Mouse (Mus musculus) MEL (cell line): ENCODE results near the gene Wdr27. TPM values are rescaled to one million over a fixed set of nuclear protein-coding genes. Genes with fewer than 3 reads are reported as not detected.

ENCODE experiments used
- DNase-seq: peaks from one replicate; pipeline ENCODE4 v3.0.0; 2011; ENCODE audit warnings: low read depth, low spot score
- H3K27ac ChIP-seq: 2 replicates; pipeline ENCODE4 v1.5.1; 2012; ENCODE audit warnings: low read depth, mild to moderate bottlenecking, control low read depth, low read length, moderate library complexity; ENCODE audit not compliant: control insufficient read depth
- H3K27me3 ChIP-seq, 2 experiments: fragments of 150-350 bp in 1 of 2; sonication (generic) in 1 of 2; 2 replicates each; pipeline ENCODE4 v1.6.1; 2012; ENCODE audit warnings: low read length in 2 of 2, mild to moderate bottlenecking in 2 of 2, improper control_type of control experiment in 1 of 2, moderate library complexity in 1 of 2; ENCODE audit not compliant: insufficient read depth in 2 of 2, control insufficient read depth in 1 of 2
- H3K36me3 ChIP-seq, 2 experiments: 2 replicates each; pipeline ENCODE4 v1.6.1; 2012 to 2014; ENCODE audit warnings: low read length in 2 of 2, improper control_type of control experiment in 1 of 2, inconsistent platforms in 1 of 2, mild to moderate bottlenecking in 1 of 2; ENCODE audit not compliant: insufficient read depth in 2 of 2, control insufficient read depth in 1 of 2
- H3K4me1 ChIP-seq, 2 experiments: fragments of 150-350 bp in 1 of 2; sonication (generic) in 1 of 2; 2 replicates each; pipeline ENCODE4 v1.6.1; 2012; ENCODE audit warnings: low read length in 2 of 2, improper control_type of control experiment in 1 of 2, mild to moderate bottlenecking in 1 of 2; ENCODE audit not compliant: insufficient read depth in 2 of 2, control insufficient read depth in 1 of 2
- H3K4me3 ChIP-seq, 2 experiments: fragments of 150-350 bp in 1 of 2; sonication (generic) in 1 of 2; 2 replicates each; pipeline ENCODE4 v1.5.1; 2012; ENCODE audit warnings: low read depth in 2 of 2, low read length in 2 of 2, mild to moderate bottlenecking in 2 of 2, moderate library complexity in 2 of 2, control low read depth in 1 of 2, improper control_type of control experiment in 1 of 2; ENCODE audit not compliant: control insufficient read depth in 1 of 2, insufficient read depth in 1 of 2
- H3K79me2 ChIP-seq: 2 replicates; pipeline ENCODE4 v1.6.1; 2012; ENCODE audit warnings: mild to moderate bottlenecking, low read length, moderate library complexity; ENCODE audit not compliant: control insufficient read depth, poor library complexity, insufficient read depth
- H3K9ac ChIP-seq: 2 replicates; pipeline ENCODE4 v1.6.1; 2012; ENCODE audit warnings: low read depth, mild to moderate bottlenecking, control low read depth, low read length, moderate library complexity; ENCODE audit not compliant: control insufficient read depth, poor library complexity, severe bottlenecking
- H3K9me3 ChIP-seq: fragments of 150-350 bp; sonication (generic); replicated peaks from 2 replicates; pipeline ENCODE4 v1.6.1; 2012; ENCODE audit warnings: mild to moderate bottlenecking, low read length, improper control_type of control experiment, moderate library complexity; ENCODE audit not compliant: insufficient read depth
- BHLHE40 ChIP-seq: IDR thresholded peaks from 2 replicates; pipeline ENCODE4 v1.6.1; 2012; ENCODE audit warnings: low read depth, mild to moderate bottlenecking, inconsistent platforms, low read length, improper control_type of control experiment, borderline replicate concordance
- CHD1 ChIP-seq: IDR thresholded peaks from 2 replicates; pipeline ENCODE4 v1.6.1; 2012; ENCODE audit warnings: low read depth, mild to moderate bottlenecking, inconsistent platforms, low read length, improper control_type of control experiment
- CTCF ChIP-seq, 3 experiments: IDR thresholded peaks in 2 of 3; conservative IDR thresholded peaks in 1 of 3; 2 replicates each; pipeline ENCODE4 v1.5.1; 2011 to 2012; ENCODE audit warnings: low read length in 3 of 3, low read depth in 2 of 3, mild to moderate bottlenecking in 2 of 3, improper control_type of control experiment in 1 of 3, inconsistent platforms in 1 of 3, mixed read lengths in 1 of 3, moderate library complexity in 1 of 3; ENCODE audit not compliant: control insufficient read depth in 1 of 3, insufficient read depth in 1 of 3, poor library complexity in 1 of 3, severe bottlenecking in 1 of 3
- E2F4 ChIP-seq: IDR thresholded peaks from 2 replicates; pipeline ENCODE4 v1.6.1; 2011; ENCODE audit warnings: low read depth, low read length, improper control_type of control experiment, borderline replicate concordance
- EP300 ChIP-seq, 2 experiments: IDR thresholded peaks; 2 replicates each; pipeline ENCODE4 v1.6.1; 2011; ENCODE audit warnings: improper control_type of control experiment in 2 of 2, low read length in 2 of 2, low read depth in 1 of 2, mild to moderate bottlenecking in 1 of 2
- ETS1 ChIP-seq: IDR thresholded peaks from 2 replicates; pipeline ENCODE4 v1.6.1; 2012; ENCODE audit warnings: low read depth, mild to moderate bottlenecking, inconsistent platforms, low read length, improper control_type of control experiment, moderate library complexity
- GABPA ChIP-seq: IDR thresholded peaks from 2 replicates; pipeline ENCODE4 v1.6.1; 2012; ENCODE audit warnings: low read depth, mild to moderate bottlenecking, inconsistent platforms, low read length, improper control_type of control experiment, moderate library complexity
- GATA1 ChIP-seq: IDR thresholded peaks from 2 replicates; pipeline ENCODE4 v1.6.1; 2011; ENCODE audit warnings: low read depth, low read length, improper control_type of control experiment
- JUND ChIP-seq: IDR thresholded peaks from 2 replicates; pipeline ENCODE4 v1.6.1; 2011; ENCODE audit warnings: low read depth, mild to moderate bottlenecking, improper control_type of control experiment, low read length
- KAT2A ChIP-seq: conservative IDR thresholded peaks from 2 replicates; pipeline ENCODE4 v1.6.1; 2012; ENCODE audit warnings: low read depth, low read length, improper control_type of control experiment, inconsistent platforms
- MAFK ChIP-seq: IDR thresholded peaks from 2 replicates; pipeline ENCODE4 v1.6.1; 2011; ENCODE audit warnings: low read depth, mild to moderate bottlenecking, low read length, improper control_type of control experiment, borderline replicate concordance
- MAX ChIP-seq: IDR thresholded peaks from 2 replicates; pipeline ENCODE4 v1.6.1; 2011; ENCODE audit warnings: low read length, improper control_type of control experiment
- MAZ ChIP-seq: IDR thresholded peaks from 2 replicates; pipeline ENCODE4 v1.6.1; 2012; ENCODE audit warnings: low read depth, mild to moderate bottlenecking, inconsistent platforms, low read length, improper control_type of control experiment
- MYB ChIP-seq: IDR thresholded peaks from 2 replicates; pipeline ENCODE4 v1.6.1; 2011; ENCODE audit warnings: mild to moderate bottlenecking, low read depth, low read length, improper control_type of control experiment
- MYC ChIP-seq: IDR thresholded peaks from 2 replicates; pipeline ENCODE4 v1.6.1; 2011; ENCODE audit warnings: low read depth, mild to moderate bottlenecking, low read length, improper control_type of control experiment, moderate library complexity
- NELFE ChIP-seq: IDR thresholded peaks from 2 replicates; pipeline ENCODE4 v1.6.1; 2011; ENCODE audit warnings: low read depth, low read length, improper control_type of control experiment
- NRF1 ChIP-seq: IDR thresholded peaks from 2 replicates; pipeline ENCODE4 v1.6.1; 2014; ENCODE audit warnings: low read depth, mild to moderate bottlenecking, inconsistent platforms, low read length, improper control_type of control experiment, moderate library complexity; ENCODE audit not compliant: poor library complexity, insufficient read depth, severe bottlenecking
- RAD21 ChIP-seq: IDR thresholded peaks from 2 replicates; pipeline ENCODE4 v1.6.1; 2011; ENCODE audit warnings: mild to moderate bottlenecking, low read depth, low read length, improper control_type of control experiment
- RCOR1 ChIP-seq: IDR thresholded peaks from 2 replicates; pipeline ENCODE4 v1.6.1; 2012; ENCODE audit warnings: low read depth, mild to moderate bottlenecking, inconsistent platforms, low read length, improper control_type of control experiment
- SIN3A ChIP-seq: IDR thresholded peaks from 2 replicates; pipeline ENCODE4 v1.6.1; 2012; ENCODE audit warnings: low read length, improper control_type of control experiment, inconsistent platforms
- SMC3 ChIP-seq: IDR thresholded peaks from 2 replicates; pipeline ENCODE4 v1.6.1; 2011; ENCODE audit warnings: low read depth, low read length, improper control_type of control experiment
- TAL1 ChIP-seq: IDR thresholded peaks from 2 replicates; pipeline ENCODE4 v1.6.1; 2012; ENCODE audit warnings: mild to moderate bottlenecking, inconsistent platforms, low read length, moderate library complexity, mixed read lengths
- TBP ChIP-seq: IDR thresholded peaks from 2 replicates; pipeline ENCODE4 v1.8.0; 2011; ENCODE audit warnings: low read depth, low read length, improper control_type of control experiment
- TCF12 ChIP-seq: IDR thresholded peaks from 2 replicates; pipeline ENCODE4 v1.6.1; 2014; ENCODE audit warnings: low read depth, mild to moderate bottlenecking, inconsistent platforms, low read length, improper control_type of control experiment, moderate library complexity
- ZC3H11A ChIP-seq: IDR thresholded peaks from 2 replicates; pipeline ENCODE4 v1.6.1; 2012; ENCODE audit warnings: low read depth, mild to moderate bottlenecking, inconsistent platforms, low read length, improper control_type of control experiment
- ZMIZ1 ChIP-seq: IDR thresholded peaks from 2 replicates; pipeline ENCODE4 v1.6.1; 2012; ENCODE audit warnings: low read depth, mild to moderate bottlenecking, inconsistent platforms, low read length, improper control_type of control experiment, moderate library complexity
- ZNF384 ChIP-seq: IDR thresholded peaks from 2 replicates; pipeline ENCODE4 v1.6.1; 2012; ENCODE audit warnings: low read depth, mild to moderate bottlenecking, inconsistent platforms, low read length, improper control_type of control experiment
- polyA plus RNA-seq, 2 experiments: library from polyadenylated mRNA; stranded (reverse) in 1 of 2; unstranded in 1 of 2; fragments of >175 nt in 1 of 2; fragments of >200 nt in 1 of 2; gene quantifications; 2 replicates each; pipeline versions ENCODE4 v1.2.1 to v1.2.4; 2012; ENCODE audit warnings: low replicate concordance in 2 of 2, low read depth in 1 of 2; ENCODE audit not compliant: insufficient read length in 2 of 2, insufficient read depth in 1 of 2, missing spikeins in 1 of 2
- total RNA-seq: library from RNA; depleted of rRNA; stranded (reverse); fragments of 300-350 nt; gene quantifications from 2 replicates; pipeline ENCODE4 v1.2.3, GENCODE M21; 2012

Gene Wdr27
- total and polyA plus RNA-seq, 3 experiments = 0.69 to 1.4 TPM; not detected in 1

DNA sequence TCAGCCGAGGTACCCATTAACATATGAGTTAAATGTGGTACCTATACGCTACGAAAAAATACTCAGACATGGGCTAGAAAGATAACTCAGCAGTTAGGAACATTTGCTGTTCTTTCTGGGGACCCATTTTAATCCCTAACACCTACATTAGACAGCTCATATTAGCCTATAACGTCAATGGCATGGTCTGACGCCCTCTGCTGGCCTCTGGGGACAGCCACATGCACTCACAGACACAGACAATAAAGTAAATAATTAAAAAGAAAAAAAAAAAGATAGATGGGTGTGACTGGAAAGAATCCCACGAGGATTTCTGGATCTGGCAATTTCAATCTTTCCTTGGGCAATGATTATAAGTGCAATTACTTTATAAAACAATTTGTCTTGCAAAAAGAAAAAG is 30.5 kb downstream of the Wdr27 start:
- Histone ChIP-seq H3K4me1 (no peaks in the 10 kb centered on the region), H3K27me3 (peaks cover 2% of the 10 kb centered on the region in 2 experiments; a peak in 2 of 4 replicates), H3K4me3 (no peak overlapping the region), H3K36me3 (no peaks in the 10 kb centered on the region), H3K9me3 (no peaks in the 10 kb centered on the region), H3K27ac (no peak overlapping the region), H3K9ac (no peak overlapping the region), H3K79me2 (no peaks in the 10 kb centered on the region)
- TF ChIP-seq SMC3 = peak; percentile 54
- no peak for TF ChIP-seq MYB
- TF ChIP-seq GABPA = no peak
- TF ChIP-seq ZNF384 = peak; percentile 86
- peak; percentile 65 to 76 (median 70) for TF ChIP-seq CTCF (IDR thresholded peaks at IDR 0.05 in 2 of 3, conservative IDR thresholded peaks at IDR 0.05 in 1 of 3; ENCODE audit: control insufficient read depth in 1 of 3, insufficient read depth in 1 of 3, low read depth in 2 of 3, low read length in 3 of 3, poor library complexity in 1 of 3, severe bottlenecking in 1 of 3)
- peak; percentile 32 for TF ChIP-seq RAD21
- no peak for TF ChIP-seq MAX
- no peak for TF ChIP-seq MAFK
- TF ChIP-seq SIN3A = no peak
- TF ChIP-seq KAT2A = no peak
- no peak for TF ChIP-seq MAZ
- no peak for TF ChIP-seq ZMIZ1
- 0 out of 2 replicates have a peak, but pooled peaks have one; percentile 7 for TF ChIP-seq BHLHE40
- no peak for TF ChIP-seq GATA1
- TF ChIP-seq ZC3H11A = peak; percentile 25; the same call in 1 of the 2 replicates
- DNase-seq = peak; percentile 56

DNA sequence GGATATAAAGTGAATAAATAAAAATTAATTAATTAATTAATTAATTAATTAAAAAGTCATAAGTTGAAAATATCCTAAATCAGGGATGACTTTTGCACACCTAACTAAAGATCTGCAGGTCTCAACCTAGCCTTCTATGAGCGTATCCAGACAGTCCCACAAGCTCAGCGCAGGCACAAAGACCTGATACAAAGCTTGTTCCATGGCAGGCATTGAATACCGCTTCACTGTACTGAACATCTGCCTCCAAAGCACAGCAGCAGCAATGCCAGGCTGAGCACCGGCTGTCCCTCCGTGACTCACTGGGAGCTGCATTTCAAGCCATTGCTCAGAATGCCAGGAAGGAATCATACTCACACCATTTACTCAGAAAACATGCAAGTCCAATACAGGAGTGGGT is 32.2 kb downstream of the Wdr27 start:
- H3K27me3 ChIP-seq = no peaks in the 10 kb centered on the region; a peak in 2 of 4 replicates
- no peak overlapping the region for H3K27ac ChIP-seq
- no peaks in the 10 kb centered on the region for H3K36me3 ChIP-seq
- no peaks in the 10 kb centered on the region for H3K4me1 ChIP-seq
- H3K79me2 ChIP-seq = no peaks in the 10 kb centered on the region
- H3K9ac ChIP-seq = no peak overlapping the region
- no peaks in the 10 kb centered on the region for H3K9me3 ChIP-seq
- TF ChIP-seq E2F4 (no peak), TCF12 (no peak), TAL1 (no peak), MYB (no peak), SIN3A (no peak), BHLHE40 (no peak), ZMIZ1 (no peak), CHD1 (no peak), NELFE (no peak), NRF1 (no peak), JUND (no peak), MAX (no peak), MAZ (no peak), EP300 (IDR thresholded peaks at IDR 0.05; ENCODE audit: low read depth in 1 of 2, low read length in 2 of 2) (no peak), MYC (no peak), ZC3H11A (no peak), TBP (no peak), SMC3 (no peak), RCOR1 (no peak), ETS1 (no peak)
- DNase-seq = no peak
- H3K4me3 ChIP-seq = no peak overlapping the region
